Mouse (Mus musculus): Measurements from ENCODE around the gene Dlg1.

- TF ChIP-seq TAL1 (IDR thresholded peaks at IDR 0.05; ENCODE audit: low read length) (no peak), GATA1 (IDR thresholded peaks at IDR 0.05; ENCODE audit: low read length) (no peak)
Observed at GRCm38 (mm10) chr16:31759416-31759815, 96.2 kb downstream of the Dlg1 start.

All from erythroblast, embryonic 14.5 days (primary cell).